Mouse (Mus musculus): Measurements from ENCODE around the gene Ubtf. TPM values are rescaled to one million over a fixed set of nuclear protein-coding genes. Genes with fewer than 3 reads are reported as not detected.
A peak's percentile ranks its signal among the peaks of the same experiment; 100 is the strongest.

Gene Ubtf
- polyA plus RNA-seq, 1 experiment from 2014 or later = 90.3 TPM

GRCm38 (mm10) chr11:102297577-102298556, 21.7 kb downstream of the Ubtf start:
- H3K9ac ChIP-seq (replicated peaks) = peak overlapping the region; percentile 73
- 28% methylated on average over 27 of the region's 27 CpGs for WGBS
- peaks cover 30% of the 10 kb centered on the region for H3K4me1 ChIP-seq (replicated peaks)
- peak overlapping the region; percentile 88 for H3K4me3 ChIP-seq (replicated peaks)
- no peaks in the 10 kb centered on the region for H3K9me3 ChIP-seq
- ATAC-seq = peak; percentile 46
- H3K4me2 ChIP-seq (replicated peaks) = peak overlapping the region; percentile 93
- H3K36me3 ChIP-seq = peaks cover 15% of the 10 kb centered on the region
- no peaks in the 10 kb centered on the region for H3K27me3 ChIP-seq
- H3K27ac ChIP-seq = peak overlapping the region; percentile 99

GRCm38 (mm10) chr11:102296491-102297472, 22.8 kb downstream of the Ubtf start, which contains the start of gene Atxn7l3:
Atxn7l3 (minus strand) TSS chr11:102296631.
- H3K4me3 ChIP-seq (replicated peaks) = peak within 1 kb of the TSS; percentile 88
- no peaks in the 10 kb centered on the region for H3K27me3 ChIP-seq
- under 1% methylated on average over 45 of the region's 125 CpGs for WGBS
- H3K27ac ChIP-seq = peak within 1 kb of the TSS; percentile 99
- peaks cover 25% of the 10 kb centered on the region for H3K36me3 ChIP-seq
- peak; percentile 95 for ATAC-seq
- H3K4me1 ChIP-seq (replicated peaks) = peaks cover 30% of the 10 kb centered on the region
- H3K9me3 ChIP-seq = no peaks in the 10 kb centered on the region
- peak within 1 kb of the TSS; percentile 93 for H3K4me2 ChIP-seq (replicated peaks)
- peak within 1 kb of the TSS; percentile 97 for H3K9ac ChIP-seq (replicated peaks)

- peak overlapping the region; percentile 99 for H3K27ac ChIP-seq
- whole genome bisulfite sequencing = 1% methylated on average over 42 of the region's 73 CpGs
- no peaks in the 10 kb centered on the region for H3K27me3 ChIP-seq
- ATAC-seq = peak; percentile 48
- H3K9ac ChIP-seq (replicated peaks) = peak overlapping the region; percentile 97
- peak overlapping the region; percentile 88 for H3K4me3 ChIP-seq (replicated peaks)
- peaks cover 33% of the 10 kb centered on the region for H3K4me1 ChIP-seq (replicated peaks)
- H3K36me3 ChIP-seq = peaks cover 35% of the 10 kb centered on the region
- peak overlapping the region; percentile 93 for H3K4me2 ChIP-seq (replicated peaks)
- H3K9me3 ChIP-seq = no peaks in the 10 kb centered on the region
These were observed 23.7 kb downstream of the Ubtf start for GRCm38 (mm10) chr11:102295598-102296471.

- H3K36me3 ChIP-seq = peaks cover 43% of the 10 kb centered on the region
- H3K4me1 ChIP-seq (replicated peaks) = peaks cover 33% of the 10 kb centered on the region
- H3K27ac ChIP-seq = peak overlapping the region; percentile 99
- WGBS = 65% methylated on average over 12 of the region's 12 CpGs
- peak overlapping the region; percentile 93 for H3K4me2 ChIP-seq (replicated peaks)
- H3K4me3 ChIP-seq (replicated peaks) = peak overlapping the region; percentile 88
- H3K9me3 ChIP-seq = no peaks in the 10 kb centered on the region
- no peaks in the 10 kb centered on the region for H3K27me3 ChIP-seq
- ATAC-seq = peak; percentile 0; the same call in 1 of the 2 replicates
- peak overlapping the region; percentile 97 for H3K9ac ChIP-seq (replicated peaks)
These were observed 24.5 kb downstream of the Ubtf start for GRCm38 (mm10) chr11:102294887-102295597.

- 82% methylated on average over 5 of the region's 5 CpGs for WGBS
- H3K4me2 ChIP-seq (replicated peaks) = peak overlapping the region; percentile 93
- H3K9ac ChIP-seq (replicated peaks) = peak overlapping the region; percentile 97; the same call in 1 of the 2 replicates
- no peak for ATAC-seq
- H3K27me3 ChIP-seq = no peaks in the 10 kb centered on the region
- H3K36me3 ChIP-seq = peaks cover 48% of the 10 kb centered on the region
- no peaks in the 10 kb centered on the region for H3K9me3 ChIP-seq
- H3K4me3 ChIP-seq (replicated peaks) = peak overlapping the region; percentile 88
- peak overlapping the region; percentile 99; the same call in 1 of the 2 replicates for H3K27ac ChIP-seq
- H3K4me1 ChIP-seq (replicated peaks) = peaks cover 34% of the 10 kb centered on the region
These were observed 25.1 kb downstream of the Ubtf start for GRCm38 (mm10) chr11:102294416-102294815.

GRCm38 (mm10) chr11:102293971-102294370, 25.6 kb downstream of the Ubtf start:
- 0 out of 2 replicates have a peak overlapping the region, but pooled peaks have one; percentile 16 for H3K9ac ChIP-seq (replicated peaks)
- peaks cover 38% of the 10 kb centered on the region for H3K4me1 ChIP-seq (replicated peaks)
- H3K4me3 ChIP-seq (replicated peaks) = peak overlapping the region; percentile 88; the same call in 1 of the 2 replicates
- H3K27ac ChIP-seq = no peak overlapping the region
- peak overlapping the region; percentile 93 for H3K4me2 ChIP-seq (replicated peaks)
- no peaks in the 10 kb centered on the region for H3K27me3 ChIP-seq
- WGBS = 95% methylated on average over 13 of the region's 13 CpGs
- H3K36me3 ChIP-seq = peaks cover 52% of the 10 kb centered on the region
- H3K9me3 ChIP-seq = no peaks in the 10 kb centered on the region
- ATAC-seq = no peak

GRCm38 (mm10) chr11:102291051-102291535, 28.4 kb downstream of the Ubtf start:
- no peak overlapping the region for H3K4me2 ChIP-seq (replicated peaks)
- peaks cover 72% of the 10 kb centered on the region for H3K36me3 ChIP-seq
- no peaks in the 10 kb centered on the region for H3K27me3 ChIP-seq
- peaks cover 47% of the 10 kb centered on the region for H3K4me1 ChIP-seq (replicated peaks)
- H3K9ac ChIP-seq (replicated peaks) = no peak overlapping the region; the same call in 1 of the 2 replicates
- H3K9me3 ChIP-seq = no peaks in the 10 kb centered on the region
- WGBS = 89% methylated on average over 11 of the region's 11 CpGs
- no peak overlapping the region for H3K4me3 ChIP-seq (replicated peaks)
- no peak overlapping the region for H3K27ac ChIP-seq
- ATAC-seq = no peak

GRCm38 (mm10) chr11:102290141-102290540, 29.4 kb downstream of the Ubtf start:
- WGBS = 86% methylated on average over 4 of the region's 4 CpGs
- no peak overlapping the region for H3K27ac ChIP-seq
- H3K9me3 ChIP-seq = no peaks in the 10 kb centered on the region
- H3K36me3 ChIP-seq = peaks cover 72% of the 10 kb centered on the region
- peak overlapping the region; percentile 16; the same call in 1 of the 2 replicates for H3K9ac ChIP-seq (replicated peaks)
- no peak overlapping the region for H3K4me3 ChIP-seq (replicated peaks)
- no peaks in the 10 kb centered on the region for H3K27me3 ChIP-seq
- H3K4me1 ChIP-seq (replicated peaks) = peaks cover 50% of the 10 kb centered on the region
- no peak for ATAC-seq
- no peak overlapping the region for H3K4me2 ChIP-seq (replicated peaks)

GRCm38 (mm10) chr11:102289511-102290100, 29.9 kb downstream of the Ubtf start:
- H3K36me3 ChIP-seq = peaks cover 72% of the 10 kb centered on the region
- peak overlapping the region; percentile 19; the same call in 1 of the 2 replicates for H3K27ac ChIP-seq

GRCm38 (mm10) chr11:102288913-102289312, 30.6 kb downstream of the Ubtf start:
- Histone ChIP-seq H3K4me2 (replicated peaks) (no peak overlapping the region), H3K9ac (replicated peaks) (no peak overlapping the region), H3K27ac (peak overlapping the region; percentile 19; the same call in 1 of the 2 replicates), H3K9me3 (no peaks in the 10 kb centered on the region), H3K27me3 (no peaks in the 10 kb centered on the region), H3K4me1 (replicated peaks) (peaks cover 38% of the 10 kb centered on the region), H3K36me3 (peaks cover 67% of the 10 kb centered on the region), H3K4me3 (replicated peaks) (no peak overlapping the region)
- WGBS = 80% methylated on average over 2 of the region's 2 CpGs
- no peak for ATAC-seq

More at GRCm38 (mm10) chr11:102289511-102290100, 29.9 kb downstream of the Ubtf start:
- Histone ChIP-seq H3K27me3 (no peaks in the 10 kb centered on the region), H3K9ac (replicated peaks) (peak overlapping the region; percentile 16; the same call in 1 of the 2 replicates), H3K4me3 (replicated peaks) (no peak overlapping the region), H3K4me1 (replicated peaks) (peaks cover 45% of the 10 kb centered on the region), H3K4me2 (replicated peaks) (no peak overlapping the region), H3K9me3 (no peaks in the 10 kb centered on the region)
- no peak for ATAC-seq
- 57% methylated on average over 6 of the region's 6 CpGs for WGBS

All from midbrain, embryonic 13.5 days (tissue).